Mouse (Mus musculus) liver, postnatal 0 days (tissue): ENCODE data around the gene Zfp202. TPM values are rescaled to one million over a fixed set of nuclear protein-coding genes. Genes with fewer than 3 reads are reported as not detected.

Experiments used
- ATAC-seq: fragments of 200-750 bp; cut with Nextera tagmentation; 2 replicates; pipeline ENCODE4 v1.8.0; 2017; ENCODE audit warnings: mild to moderate bottlenecking, moderate library complexity
- DNase-seq: peaks from one replicate; pipeline ENCODE4 v3.0.0-alpha.2; 2016
- H3K27ac ChIP-seq: fragments of 300-500 bp; sonication (generic); 2 replicates; pipeline ENCODE4 v1.5.1; 2014; ENCODE audit warnings: antibody characterized with exemption, moderate library complexity, mild to moderate bottlenecking, low read depth
- H3K27me3 ChIP-seq: fragments of 300-500 bp; sonication (generic); 2 replicates; pipeline ENCODE4 v1.6.1; 2014; ENCODE audit warnings: low read length, control low read depth, mixed read lengths; ENCODE audit not compliant: insufficient read depth
- H3K36me3 ChIP-seq: fragments of 300-500 bp; sonication (generic); replicated peaks from 2 replicates; pipeline ENCODE4 v1.6.1; 2014; ENCODE audit warnings: mild to moderate bottlenecking, control low read depth, low read length, moderate library complexity, mixed read lengths; ENCODE audit not compliant: insufficient read depth
- H3K4me1 ChIP-seq: fragments of 300-500 bp; sonication (generic); 2 replicates; pipeline ENCODE4 v1.6.1; 2014; ENCODE audit warnings: antibody characterized with exemption, mild to moderate bottlenecking, control low read depth; ENCODE audit not compliant: insufficient read depth
- H3K4me2 ChIP-seq: fragments of 300-500 bp; sonication (generic); 2 replicates; pipeline ENCODE4 v1.6.1; 2014; ENCODE audit warnings: low read depth, mild to moderate bottlenecking, low read length, moderate library complexity, mixed read lengths
- H3K4me3 ChIP-seq: fragments of 300-500 bp; sonication (generic); 2 replicates; pipeline ENCODE4 v1.5.1; 2014; ENCODE audit warnings: low read depth, low read length
- H3K9ac ChIP-seq: fragments of 300-500 bp; sonication (generic); replicated peaks from 2 replicates; pipeline ENCODE4 v1.6.1; 2014; ENCODE audit warnings: mild to moderate bottlenecking, moderate library complexity
- H3K9me3 ChIP-seq: fragments of 300-500 bp; sonication (generic); 2 replicates; pipeline ENCODE4 v1.6.1; 2016; ENCODE audit warnings: mild to moderate bottlenecking, control low read depth, low read length, mixed read lengths
- CTCF ChIP-seq: sonication (generic); IDR thresholded peaks from 2 replicates; pipeline ENCODE4 v1.5.1; 2016; ENCODE audit warnings: antibody characterized with exemption, low read depth
- EP300 ChIP-seq: IDR thresholded peaks from 2 replicates; pipeline ENCODE4 v1.6.1; 2016; ENCODE audit warnings: antibody characterized with exemption, low read depth, mild to moderate bottlenecking
- WGBS: fragments of 180-500 bp; shearing (Covaris S2); extraction: QIAGEN DNeasy Blood & Tissue Kit; methylation state at CpG from one replicate; pipeline ENCODE4 v1.1.7; 2014; ENCODE audit not compliant: insufficient replicate concordance; 5-methylcytosine and 5-hydroxymethylcytosine counted together
- polyA plus RNA-seq: library from polyadenylated mRNA; unstranded; fragments of >200 nt; fragmentation: Nextera tagmentation; extraction: Ambion mirVana; gene quantifications from 2 replicates; pipeline ENCODE4 v1.2.1, GENCODE M21; 2015

Zfp202 gene
- polyA plus RNA-seq, 1 experiment from 2014 or later, result 0.60 TPM

- no peak for TF ChIP-seq EP300
- ATAC-seq (no peak), DNase-seq (no peak)
- WGBS, result 81% methylated on average over 9 of the region's 9 CpGs
- H3K9me3 ChIP-seq, result no peaks in the 10 kb centered on the region
- no peaks in the 10 kb centered on the region for H3K36me3 ChIP-seq
- no peak overlapping the region for H3K9ac ChIP-seq
- peak overlapping the region; percentile 71 for H3K4me3 ChIP-seq
- H3K4me1 ChIP-seq, result peaks cover 7% of the 10 kb centered on the region
- no peak overlapping the region for H3K27ac ChIP-seq
- H3K27me3 ChIP-seq, result no peaks in the 10 kb centered on the region
- H3K4me2 ChIP-seq, result peak overlapping the region; percentile 79
Observed at GRCm38 (mm10) chr9:40191086-40191876, 835 bp upstream of the Zfp202 start.

- H3K9ac ChIP-seq, result no peak overlapping the region
- no peaks in the 10 kb centered on the region for H3K27me3 ChIP-seq
- no peak for DNase-seq
- 64% methylated on average over 3 of the region's 3 CpGs for WGBS
- no peak overlapping the region for H3K27ac ChIP-seq
- no peaks in the 10 kb centered on the region for H3K36me3 ChIP-seq
- peaks cover 7% of the 10 kb centered on the region for H3K4me1 ChIP-seq
- TF ChIP-seq CTCF, result no peak
- no peak for TF ChIP-seq EP300
- no peak overlapping the region for H3K4me3 ChIP-seq
- no peak overlapping the region for H3K4me2 ChIP-seq
- H3K9me3 ChIP-seq, result no peaks in the 10 kb centered on the region
- no peak for ATAC-seq
Observed at GRCm38 (mm10) chr9:40195981-40196380, 3.9 kb downstream of the Zfp202 start.

- DNase-seq (no peak), ATAC-seq (no peak)
- no peak overlapping the region for H3K9ac ChIP-seq
- peaks cover 9% of the 10 kb centered on the region for H3K36me3 ChIP-seq
- no peaks in the 10 kb centered on the region for H3K9me3 ChIP-seq
- WGBS, result 50% methylated on average over 5 of the region's 5 CpGs
- H3K4me1 ChIP-seq, result no peaks in the 10 kb centered on the region
- no peak overlapping the region for H3K4me2 ChIP-seq
- TF ChIP-seq EP300 (no peak), CTCF (no peak)
- H3K27me3 ChIP-seq, result no peaks in the 10 kb centered on the region
- no peak overlapping the region for H3K4me3 ChIP-seq
- H3K27ac ChIP-seq, result no peak overlapping the region
Observed at GRCm38 (mm10) chr9:40206546-40206950, 14.4 kb downstream of the Zfp202 start.

GRCm38 (mm10) chr9:40210744-40211143, 18.6 kb downstream of the Zfp202 start:
- WGBS, result 70% methylated on average over 2 of the region's 2 CpGs
- TF ChIP-seq EP300 (no peak), CTCF (no peak)

GRCm38 (mm10) chr9:40214058-40214457, 21.9 kb downstream of the Zfp202 start:
- no peaks in the 10 kb centered on the region for H3K9me3 ChIP-seq
- H3K4me2 ChIP-seq, result no peak overlapping the region
- H3K4me1 ChIP-seq, result no peaks in the 10 kb centered on the region
- DNase-seq, result no peak
- no peak overlapping the region for H3K9ac ChIP-seq
- no peak overlapping the region for H3K4me3 ChIP-seq
- peaks cover 19% of the 10 kb centered on the region for H3K36me3 ChIP-seq
- 81% methylated on average over 5 of the region's 5 CpGs for WGBS
- ATAC-seq, result no peak
- TF ChIP-seq CTCF, result no peak
- TF ChIP-seq EP300, result no peak
- H3K27me3 ChIP-seq, result no peaks in the 10 kb centered on the region
- H3K27ac ChIP-seq, result no peak overlapping the region

More at GRCm38 (mm10) chr9:40210744-40211143, 18.6 kb downstream of the Zfp202 start:
- H3K9me3 ChIP-seq, result no peaks in the 10 kb centered on the region
- H3K36me3 ChIP-seq, result peaks cover 19% of the 10 kb centered on the region
- H3K4me2 ChIP-seq, result no peak overlapping the region
- H3K4me1 ChIP-seq, result no peaks in the 10 kb centered on the region
- no peak overlapping the region for H3K27ac ChIP-seq
- no peak overlapping the region for H3K9ac ChIP-seq
- no peaks in the 10 kb centered on the region for H3K27me3 ChIP-seq
- H3K4me3 ChIP-seq, result no peak overlapping the region
- no peak for ATAC-seq
- no peak for DNase-seq

- DNase-seq, result no peak
- no peak for TF ChIP-seq CTCF
- TF ChIP-seq EP300, result no peak
- WGBS, result 63% methylated on average over 4 of the region's 4 CpGs
Observed at GRCm38 (mm10) chr9:40216651-40217050, 24.5 kb downstream of the Zfp202 start.

More at GRCm38 (mm10) chr9:40216651-40217050, 24.5 kb downstream of the Zfp202 start:
- H3K4me2 ChIP-seq, result no peak overlapping the region
- H3K36me3 ChIP-seq, result peaks cover 9% of the 10 kb centered on the region; the same call in 1 of the 2 replicates
- no peak overlapping the region for H3K27ac ChIP-seq
- H3K27me3 ChIP-seq, result no peaks in the 10 kb centered on the region
- H3K4me3 ChIP-seq, result no peak overlapping the region
- no peaks in the 10 kb centered on the region for H3K4me1 ChIP-seq
- no peak for ATAC-seq
- H3K9me3 ChIP-seq, result no peaks in the 10 kb centered on the region
- no peak overlapping the region for H3K9ac ChIP-seq
